Mouse (Mus musculus) stomach, embryonic 16.5 days (tissue): Measurements from ENCODE around the gene Cfd. TPM values are rescaled to one million over a fixed set of nuclear protein-coding genes. Genes with fewer than 3 reads are reported as not detected.
A peak's percentile ranks its signal among the peaks of the same experiment; 100 is the strongest.

Source experiments
- ATAC-seq: fragments of 200-750 bp; cut with Nextera tagmentation; 2 replicates; pipeline ENCODE4 v1.8.0; 2017; ENCODE audit warnings: moderate number of reproducible peaks, moderate TSS enrichment; ENCODE audit not compliant: insufficient read depth, low FRiP score
- H3K27ac ChIP-seq: fragments of 300-500 bp; sonication (generic); 2 replicates; pipeline ENCODE4 v1.5.1; 2014; ENCODE audit warnings: low read length
- H3K27me3 ChIP-seq: fragments of 300-500 bp; sonication (generic); 2 replicates; pipeline ENCODE4 v1.6.1; 2014; ENCODE audit warnings: low read length, control low read depth, mixed read lengths; ENCODE audit not compliant: control insufficient read depth, insufficient read depth
- H3K36me3 ChIP-seq: fragments of 300-500 bp; sonication (generic); 2 replicates; pipeline ENCODE4 v1.6.1; 2014; ENCODE audit warnings: low read length; ENCODE audit not compliant: control insufficient read depth, insufficient read depth
- H3K4me1 ChIP-seq: fragments of 300-500 bp; sonication (generic); 2 replicates; pipeline ENCODE4 v1.6.1; 2014; ENCODE audit warnings: low read length, control low read depth, mixed read lengths; ENCODE audit not compliant: control insufficient read depth, insufficient read depth
- H3K4me2 ChIP-seq: fragments of 300-500 bp; sonication (generic); 2 replicates; pipeline ENCODE4 v1.6.1; 2014; ENCODE audit warnings: low read depth, low read length, mixed read lengths
- H3K4me3 ChIP-seq: fragments of 300-500 bp; sonication (generic); replicated peaks from 2 replicates; pipeline ENCODE4 v1.5.1; 2014; ENCODE audit warnings: mild to moderate bottlenecking, low read length
- H3K9ac ChIP-seq: fragments of 300-500 bp; sonication (generic); 2 replicates; pipeline ENCODE4 v1.6.1; 2014; ENCODE audit warnings: low read length
- H3K9me3 ChIP-seq: fragments of 300-500 bp; sonication (generic); replicated peaks from 2 replicates; pipeline ENCODE4 v1.6.1; 2016; ENCODE audit warnings: low read length, control low read depth; ENCODE audit not compliant: control insufficient read depth
- WGBS: fragments of 180-500 bp; shearing (Covaris S2); extraction: QIAGEN DNeasy Blood & Tissue Kit; methylation state at CpG from one replicate; pipeline ENCODE4 v1.1.7; 2014; 5-methylcytosine and 5-hydroxymethylcytosine counted together
- polyA plus RNA-seq: library from polyadenylated mRNA; unstranded; fragments of >200 nt; fragmentation: Nextera tagmentation; extraction: Ambion mirVana; gene quantifications from 2 replicates; pipeline ENCODE4 v1.2.1, GENCODE M21; 2015

The Cfd gene
- not detected in 2 replicates for polyA plus RNA-seq

DNA sequence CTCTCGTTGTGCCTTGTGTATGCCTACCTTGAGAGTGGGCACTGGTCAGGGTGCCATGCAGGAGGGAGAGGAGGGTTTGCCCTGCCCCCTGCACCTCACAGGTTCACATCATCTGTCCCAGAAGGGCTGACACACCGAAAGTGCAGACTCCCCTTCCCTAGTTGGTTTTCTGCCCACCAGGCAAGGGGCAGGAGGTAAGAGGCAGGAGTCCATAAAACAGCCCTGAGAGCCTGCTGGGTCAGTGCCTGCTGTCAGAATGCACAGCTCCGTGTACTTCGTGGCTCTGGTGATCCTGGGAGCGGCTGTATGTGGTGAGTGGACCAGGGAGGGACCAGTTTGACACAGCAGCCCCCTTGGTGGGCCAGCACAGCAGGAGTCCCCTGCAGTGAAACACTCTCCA is at the start of gene Cfd:
TSS of gene Cfd (plus strand) at position 184 of the 400 bp plus-strand sequence.
- Histone ChIP-seq H3K4me3 (no peak within 1 kb of the TSS), H3K4me1 (no peaks in the 10 kb centered on the region), H3K9me3 (no peaks in the 10 kb centered on the region), H3K36me3 (peaks cover 5% of the 10 kb centered on the region; the same call in 1 of the 2 replicates), H3K27ac (no peak within 1 kb of the TSS), H3K9ac (no peak within 1 kb of the TSS; the same call in 1 of the 2 replicates), H3K4me2 (no peak within 1 kb of the TSS), H3K27me3 (no peaks in the 10 kb centered on the region)
- WGBS: 49% methylated on average over 5 of the region's 5 CpGs
- ATAC-seq: no peak

DNA sequence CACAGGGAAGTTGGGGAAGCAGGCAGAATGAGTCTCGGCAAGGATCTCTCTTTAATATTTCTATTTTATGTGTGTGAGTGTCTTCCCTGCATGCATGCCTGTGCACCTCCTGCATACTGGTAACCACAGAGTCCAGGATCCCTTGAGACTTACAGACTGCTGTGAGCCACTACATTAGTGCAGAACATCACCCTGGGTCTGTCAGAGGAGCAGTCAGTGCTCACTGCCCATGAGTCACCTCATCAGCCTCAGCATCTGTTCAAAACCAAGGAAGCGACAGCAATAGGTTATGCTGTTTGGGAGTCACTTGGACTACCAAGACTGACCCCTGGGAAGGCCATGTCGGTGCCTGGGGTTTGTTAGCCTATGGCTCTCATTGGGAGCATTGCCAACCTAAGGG is 48.3 kb upstream of the Cfd start:
- Histone ChIP-seq H3K9me3 (no peaks in the 10 kb centered on the region), H3K27me3 (no peaks in the 10 kb centered on the region), H3K4me2 (no peak overlapping the region), H3K9ac (no peak overlapping the region), H3K36me3 (no peaks in the 10 kb centered on the region), H3K4me3 (no peak overlapping the region), H3K4me1 (peaks cover 17% of the 10 kb centered on the region), H3K27ac (peak overlapping the region; percentile 4; the same call in 1 of the 2 replicates)
- no peak for ATAC-seq
- WGBS: 71% methylated on average over 3 of the region's 3 CpGs

DNA sequence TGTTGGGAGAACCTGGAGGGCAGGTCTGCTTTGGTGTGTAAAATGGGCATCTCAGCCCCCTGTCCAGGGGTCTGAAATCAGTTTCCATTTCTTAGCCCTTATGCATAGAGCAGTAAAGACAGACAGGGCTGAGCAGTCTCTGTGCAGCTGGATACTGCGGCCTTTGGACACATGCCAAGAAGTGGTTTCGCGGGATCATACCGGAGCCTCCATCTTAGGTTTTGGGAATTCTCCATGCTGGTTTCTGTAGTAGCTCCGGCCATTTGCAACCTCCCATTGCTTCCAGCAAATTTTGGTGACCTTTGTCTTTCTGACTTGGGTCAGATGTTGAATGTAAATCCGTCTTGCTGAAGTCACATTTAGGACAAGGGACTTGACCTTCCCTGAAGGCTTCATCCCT is 47.2 kb upstream of the Cfd start:
- Histone ChIP-seq H3K4me2 (no peak overlapping the region), H3K36me3 (no peaks in the 10 kb centered on the region), H3K4me1 (peaks cover 17% of the 10 kb centered on the region), H3K27ac (no peak overlapping the region), H3K27me3 (no peaks in the 10 kb centered on the region), H3K9ac (0 out of 2 replicates have a peak overlapping the region, but pooled peaks have one; percentile 3), H3K9me3 (no peaks in the 10 kb centered on the region), H3K4me3 (no peak overlapping the region)
- ATAC-seq: no peak
- WGBS: 46% methylated on average over 6 of the region's 6 CpGs

DNA sequence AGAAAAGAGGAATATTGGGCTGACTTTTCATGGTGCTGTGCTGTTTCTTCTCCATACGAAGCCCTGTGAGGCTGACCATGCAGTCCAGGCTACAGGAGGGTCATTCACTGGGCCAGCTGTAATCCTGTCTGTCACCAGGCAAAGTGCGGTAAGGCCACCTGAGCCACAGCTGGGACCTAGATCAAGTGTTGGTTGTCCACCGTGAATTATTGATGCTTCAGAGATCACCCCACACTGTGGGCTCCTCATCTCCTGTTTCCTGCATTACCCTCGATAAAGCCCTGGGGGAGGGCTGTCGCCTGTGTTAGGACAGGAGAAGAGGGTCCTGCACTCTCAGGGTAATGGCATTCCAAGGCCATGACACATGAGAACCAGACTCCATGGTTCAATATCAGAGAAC is 44.1 kb upstream of the Cfd start:
- 50% methylated on average over 5 of the region's 5 CpGs for WGBS
- H3K9me3 ChIP-seq: no peaks in the 10 kb centered on the region
- H3K4me2 ChIP-seq: no peak overlapping the region
- no peak overlapping the region for H3K4me3 ChIP-seq
- H3K27ac ChIP-seq: no peak overlapping the region
- no peak overlapping the region for H3K9ac ChIP-seq
- H3K36me3 ChIP-seq: no peaks in the 10 kb centered on the region
- peaks cover 23% of the 10 kb centered on the region for H3K4me1 ChIP-seq
- no peaks in the 10 kb centered on the region for H3K27me3 ChIP-seq
- no peak for ATAC-seq

DNA sequence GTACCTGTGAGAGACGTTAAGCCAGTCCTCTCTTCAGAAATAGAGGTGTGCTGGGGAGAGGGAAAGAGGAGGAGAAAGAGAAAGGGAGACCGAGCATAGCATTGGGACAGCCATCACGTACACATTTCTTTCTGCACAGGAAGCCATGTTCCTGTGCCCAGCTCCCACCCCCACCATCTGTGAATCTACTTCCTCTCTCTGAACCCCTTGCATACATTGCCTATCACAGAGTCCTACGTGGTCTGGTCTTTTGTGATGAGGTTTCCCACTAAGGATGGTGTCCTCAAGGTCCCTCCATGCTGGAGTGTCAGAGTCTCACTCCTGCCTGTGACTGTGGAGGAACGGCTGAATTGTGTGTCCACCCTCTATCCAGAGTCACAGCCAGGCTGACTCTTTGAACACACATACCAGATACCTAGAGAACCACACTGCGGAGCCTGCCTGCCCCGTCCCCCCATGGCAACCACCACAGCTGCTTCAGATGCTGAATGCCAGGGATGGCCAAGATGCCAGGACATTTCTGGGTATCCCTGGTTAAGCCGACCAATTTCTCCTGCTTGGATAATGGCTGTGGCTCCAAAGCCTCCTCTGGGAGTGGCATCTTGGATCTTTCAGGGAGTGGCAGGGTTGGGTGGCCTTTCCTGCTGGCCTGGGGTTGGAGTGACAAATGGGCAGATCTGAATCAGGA is 40.6 kb upstream of the Cfd start:
- Histone ChIP-seq H3K4me2 (no peak overlapping the region), H3K27me3 (no peaks in the 10 kb centered on the region), H3K9me3 (no peaks in the 10 kb centered on the region), H3K4me3 (no peak overlapping the region), H3K9ac (no peak overlapping the region), H3K4me1 (peaks cover 28% of the 10 kb centered on the region), H3K27ac (no peak overlapping the region), H3K36me3 (no peaks in the 10 kb centered on the region)
- 77% methylated on average over 8 of the region's 8 CpGs for WGBS
- ATAC-seq: no peak

DNA sequence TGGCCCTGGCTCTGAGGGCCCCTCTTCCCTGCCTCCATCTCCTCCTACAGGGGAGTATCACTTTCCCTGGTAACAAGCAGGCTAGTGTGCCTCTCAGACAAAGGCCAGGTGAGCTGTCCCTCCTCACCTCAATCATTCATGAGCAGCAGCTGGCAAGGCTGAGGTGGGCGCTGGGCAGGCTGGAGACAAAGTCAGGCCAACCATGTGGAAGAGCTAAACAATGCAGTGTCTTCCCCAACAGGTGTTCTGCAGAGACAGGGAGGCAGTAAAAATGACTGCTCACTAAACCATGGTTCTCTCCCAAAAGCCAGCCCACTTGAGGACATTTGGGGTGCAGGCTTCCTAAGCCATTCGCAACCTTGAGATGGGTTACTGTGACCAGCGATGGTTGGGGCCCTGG is 39.0 kb upstream of the Cfd start:
- H3K4me2 ChIP-seq: peak overlapping the region; percentile 91
- H3K4me3 ChIP-seq: no peak overlapping the region; the same call in 1 of the 2 replicates
- ATAC-seq: no peak
- H3K27me3 ChIP-seq: no peaks in the 10 kb centered on the region
- H3K27ac ChIP-seq: peak overlapping the region; percentile 100
- no peaks in the 10 kb centered on the region for H3K9me3 ChIP-seq
- H3K9ac ChIP-seq: peak overlapping the region; percentile 84
- 49% methylated on average over 3 of the region's 3 CpGs for WGBS
- no peaks in the 10 kb centered on the region for H3K36me3 ChIP-seq
- H3K4me1 ChIP-seq: peaks cover 30% of the 10 kb centered on the region

DNA sequence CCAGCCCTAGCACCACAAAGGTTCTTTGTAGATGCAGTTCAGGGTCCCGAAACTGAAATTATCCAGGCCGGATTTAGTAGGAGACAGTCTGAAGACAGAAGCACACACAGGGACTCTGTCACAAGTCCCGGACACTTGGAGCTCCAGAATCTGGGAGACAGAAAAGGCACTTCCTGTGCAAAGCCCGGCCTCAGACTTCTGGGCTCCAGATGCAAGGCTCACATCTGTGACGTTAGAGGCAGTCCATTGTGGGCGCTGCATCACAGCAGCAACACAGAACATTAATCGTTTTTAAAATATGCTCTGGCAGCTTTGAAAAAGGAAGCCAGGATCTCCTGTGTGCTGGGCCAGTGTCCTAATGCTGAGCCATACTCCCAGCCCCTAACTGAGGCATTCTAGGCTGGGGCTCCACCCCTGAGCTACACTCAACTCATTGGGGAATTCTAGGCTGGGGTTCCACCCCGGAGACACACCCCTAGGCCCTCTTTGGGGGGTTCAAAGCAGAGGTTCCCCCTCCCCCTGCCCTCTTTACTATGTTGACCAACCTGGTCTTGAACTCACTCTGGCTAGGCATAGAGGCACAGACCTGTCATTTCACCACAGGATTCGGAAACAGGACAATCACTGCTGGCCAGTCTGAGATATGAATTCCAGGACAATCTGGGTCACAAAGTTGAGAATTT is 38.4 kb upstream of the Cfd start:
- Histone ChIP-seq H3K4me1 (peaks cover 36% of the 10 kb centered on the region), H3K36me3 (no peaks in the 10 kb centered on the region), H3K27me3 (no peaks in the 10 kb centered on the region), H3K9ac (peak overlapping the region; percentile 84), H3K4me2 (peak overlapping the region; percentile 91), H3K9me3 (no peaks in the 10 kb centered on the region), H3K4me3 (peak overlapping the region; percentile 97), H3K27ac (peak overlapping the region; percentile 100)
- ATAC-seq: no peak
- 26% methylated on average over 9 of the region's 9 CpGs for WGBS

DNA sequence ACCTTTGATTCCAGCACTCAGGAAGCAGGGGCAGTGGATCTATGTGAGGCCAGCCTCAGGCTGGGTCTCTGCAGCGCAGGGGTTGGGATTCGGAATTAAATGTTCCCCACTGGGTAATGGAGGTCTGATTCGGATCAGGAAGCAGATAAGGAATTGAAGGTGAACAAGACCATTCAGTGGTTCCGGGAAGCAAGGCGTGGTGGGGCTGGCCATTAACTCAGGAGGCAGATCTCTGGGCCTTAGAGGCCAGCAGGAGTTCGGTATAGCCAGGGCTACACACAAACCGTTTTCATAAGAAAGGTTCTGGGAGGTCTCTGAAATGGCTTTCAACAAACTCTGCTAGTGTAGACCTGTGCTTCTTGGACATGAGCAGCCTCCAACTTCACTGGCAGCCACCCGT is 37.8 kb upstream of the Cfd start:
- no peaks in the 10 kb centered on the region for H3K36me3 ChIP-seq
- no peak for ATAC-seq
- H3K9ac ChIP-seq: peak overlapping the region; percentile 84
- no peaks in the 10 kb centered on the region for H3K9me3 ChIP-seq
- WGBS: 15% methylated on average over 8 of the region's 8 CpGs
- no peaks in the 10 kb centered on the region for H3K27me3 ChIP-seq
- peak overlapping the region; percentile 97 for H3K4me3 ChIP-seq
- peak overlapping the region; percentile 100 for H3K27ac ChIP-seq
- peaks cover 42% of the 10 kb centered on the region for H3K4me1 ChIP-seq
- H3K4me2 ChIP-seq: peak overlapping the region; percentile 91

DNA sequence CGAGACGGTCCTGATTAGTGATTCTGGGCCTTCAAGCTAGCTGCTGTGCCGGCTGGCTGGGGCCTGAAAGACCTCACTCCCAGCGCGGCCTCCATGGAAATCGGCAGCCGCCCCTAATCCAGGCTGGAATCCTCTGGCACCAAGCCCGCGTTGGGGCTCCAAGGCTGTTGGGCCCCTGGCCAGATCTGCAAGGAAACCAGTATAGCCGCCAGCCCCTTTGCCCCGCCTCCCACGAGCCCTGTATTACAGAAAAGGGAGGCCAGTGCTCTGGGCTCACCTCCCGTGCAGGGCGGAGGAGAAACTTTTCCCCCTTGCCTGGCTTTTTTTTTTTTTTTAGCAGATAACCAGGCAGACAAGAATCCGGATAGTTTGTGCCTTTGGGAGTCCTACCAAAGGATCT is 37.3 kb upstream of the Cfd start:
- Histone ChIP-seq H3K4me1 (peaks cover 47% of the 10 kb centered on the region), H3K9ac (peak overlapping the region; percentile 84), H3K27me3 (no peaks in the 10 kb centered on the region), H3K27ac (peak overlapping the region; percentile 100), H3K36me3 (no peaks in the 10 kb centered on the region), H3K9me3 (no peaks in the 10 kb centered on the region), H3K4me3 (peak overlapping the region; percentile 97), H3K4me2 (peak overlapping the region; percentile 91)
- peak; percentile 66 for ATAC-seq
- WGBS: under 1% methylated on average over 15 of the region's 15 CpGs
